Comparison of ENCODE assay signal across 8 mouse cellular contexts in the genomic region with DNA sequence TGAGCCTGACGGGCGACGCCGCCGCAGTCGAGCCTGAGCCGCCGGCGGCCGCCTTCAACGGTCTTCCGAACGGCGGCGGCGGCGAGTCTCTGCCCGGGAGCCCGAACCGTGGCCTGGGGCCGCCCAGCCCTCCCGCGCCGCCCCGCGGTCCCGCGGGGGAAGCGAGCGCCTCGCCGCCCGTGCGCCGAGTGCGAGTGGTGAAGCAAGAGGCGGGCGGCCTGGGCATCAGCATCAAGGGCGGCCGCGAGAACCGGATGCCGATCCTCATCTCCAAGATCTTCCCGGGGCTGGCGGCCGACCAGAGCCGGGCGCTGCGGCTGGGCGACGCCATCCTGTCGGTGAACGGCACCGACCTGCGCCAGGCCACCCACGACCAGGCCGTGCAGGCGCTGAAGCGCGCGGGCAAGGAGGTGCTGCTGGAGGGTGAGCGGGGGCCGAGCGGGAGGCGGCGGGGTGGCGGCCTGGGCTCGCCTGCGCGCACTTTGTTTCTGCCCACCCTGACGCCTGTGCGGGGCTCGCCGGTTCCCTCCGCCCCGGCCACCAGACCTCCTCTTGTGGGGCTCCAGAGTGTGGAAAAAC. TPM values are rescaled to one million over a fixed set of nuclear protein-coding genes. Genes with fewer than 3 reads are reported as not detected.
DNase-seq lines count a peak whose midpoint lies in the region; ATAC-seq lines count a peak whose summit lies in the region.

No protein-coding gene starts in this region.

- peak; percentile 60 for DNase-seq in CD4-positive, CD25-positive, alpha-beta regulatory T cell, adult 2 months (ENCODE audit: low read depth, low spot score)
- DNase-seq in adrenal gland, postnatal 14 days: peak; percentile 78
- DNase-seq in embryonic facial prominence, embryonic 14.5 days (ENCODE audit: low spot score): peak; percentile 29
- peak; percentile 67 to 68 for DNase-seq in heart, postnatal 14 days
- DNase-seq in kidney, postnatal 36 days: peak; percentile 60 to 79
- peak; percentile 35 for DNase-seq in ovary, adult 18-20 months (ENCODE audit: low spot score)
- peak; percentile 51 for DNase-seq in thymus, postnatal 14 days

- WGBS in embryonic facial prominence, embryonic 14.5 days: 0% methylated on average over 18 of the region's 76 CpGs
- WGBS in lung, embryonic 16.5 days: 0% methylated on average over 55 of the region's 76 CpGs

- H3K27me3 ChIP-seq in embryonic facial prominence, embryonic 14.5 days (replicated peaks; ENCODE audit: control insufficient read depth, insufficient read depth, low read length): no peaks in the 10 kb centered on the region
- H3K27me3 ChIP-seq in lung, embryonic 16.5 days (ENCODE audit: control insufficient read depth, insufficient read depth, low read depth, low read length): no peaks in the 10 kb centered on the region

- intact Hi-C loops in heart, postnatal 14 days (cut with DNase I): loop anchor here (5.0 kb wide), 2 partner anchors 34 to 41 kb away; no protein-coding TSS in a partner anchor

- peaks cover 28% of the 10 kb centered on the region for H3K4me1 ChIP-seq in embryonic facial prominence, embryonic 14.5 days (ENCODE audit: control insufficient read depth, insufficient read depth, low read length)
- H3K4me1 ChIP-seq in lung, embryonic 16.5 days (replicated peaks; ENCODE audit: control insufficient read depth, insufficient read depth, low read length): peaks cover 29% of the 10 kb centered on the region

- H3K36me3 ChIP-seq in embryonic facial prominence, embryonic 14.5 days (ENCODE audit: control insufficient read depth, insufficient read depth, low read length): no peaks in the 10 kb centered on the region
- H3K36me3 ChIP-seq in lung, embryonic 16.5 days (ENCODE audit: control insufficient read depth, insufficient read depth, low read length): no peaks in the 10 kb centered on the region; the same call in 1 of the 2 replicates

- H3K9ac ChIP-seq in embryonic facial prominence, embryonic 14.5 days (ENCODE audit: low read depth, low read length): peak overlapping the region; percentile 93
- peak overlapping the region; percentile 96 for H3K9ac ChIP-seq in lung, embryonic 16.5 days (ENCODE audit: low read length)

- no peaks in the 10 kb centered on the region for H3K9me3 ChIP-seq in embryonic facial prominence, embryonic 14.5 days (ENCODE audit: control insufficient read depth, low read length)
- H3K9me3 ChIP-seq in lung, embryonic 16.5 days (ENCODE audit: control insufficient read depth, low read length): no peaks in the 10 kb centered on the region

- peak; percentile 66 for ATAC-seq in embryonic facial prominence, embryonic 14.5 days (ENCODE audit: low read depth)
- peak; percentile 71 for ATAC-seq in lung, embryonic 16.5 days (ENCODE audit: low read depth)

- H3K4me2 ChIP-seq in embryonic facial prominence, embryonic 14.5 days (ENCODE audit: low read depth, low read length): peak overlapping the region; percentile 66
- H3K4me2 ChIP-seq in lung, embryonic 16.5 days (ENCODE audit: low read depth, low read length): peak overlapping the region; percentile 86

- H3K27ac ChIP-seq in embryonic facial prominence, embryonic 14.5 days (replicated peaks; ENCODE audit: low read depth, low read length): peak overlapping the region; percentile 91
- H3K27ac ChIP-seq in lung, embryonic 16.5 days (ENCODE audit: low read length): peak overlapping the region; percentile 89

- peak overlapping the region; percentile 92 for H3K4me3 ChIP-seq in embryonic facial prominence, embryonic 14.5 days (ENCODE audit: low read depth, low read length)
- H3K4me3 ChIP-seq in lung, embryonic 16.5 days (ENCODE audit: low read length): peak overlapping the region; percentile 98

RNA-seq across cellular contexts. Expression of a gene that starts 0.4 kb away (rescaled TPM):
- 24.2 and 28.2 TPM in 2 replicates for total RNA-seq in adrenal gland, postnatal 14 days (2021)
- 16.3 and 18.5 TPM in 2 replicates for polyA plus RNA-seq in embryonic facial prominence, embryonic 14.5 days (2014; fragmentation: Nextera tagmentation; extraction: Ambion mirVana)
- total RNA-seq in heart, postnatal 14 days (2021): 10 to 100 TPM; 19.9 to 21.0 TPM
- 15.0 and 15.7 TPM in 2 replicates for polyA plus RNA-seq in lung, embryonic 16.5 days (2015; fragmentation: Nextera tagmentation; extraction: Ambion mirVana)

RNA-seq across cellular contexts. Expression of a gene that starts 42.6 kb away (rescaled TPM):
- 47.2 and 49.9 TPM in 2 replicates for total RNA-seq in adrenal gland, postnatal 14 days (2021)
- 60.4 and 65.0 TPM in 2 replicates for polyA plus RNA-seq in embryonic facial prominence, embryonic 14.5 days (2014; fragmentation: Nextera tagmentation; extraction: Ambion mirVana)
- total RNA-seq in heart, postnatal 14 days (2021): 10 to 100 TPM; 19.2 to 23.0 TPM
- polyA plus RNA-seq in lung, embryonic 16.5 days (2015; fragmentation: Nextera tagmentation; extraction: Ambion mirVana): 54.4 and 59.7 TPM in 2 replicates

Comparison
In these comparisons a context has a peak if more than half of its experiments do, and no peak if none do; other contexts are left out.
1. Peak in every context shown above with its lines: DNase-seq, ATAC-seq, H3K4me3 ChIP-seq and H3K27ac ChIP-seq.